Mouse (Mus musculus) heart, embryonic 12.5 days (tissue): ENCODE data around the gene Gm16429. TPM values are rescaled to one million over a fixed set of nuclear protein-coding genes. Genes with fewer than 3 reads are reported as not detected.
"Not testable (repeated sequence)": the region's sequence is repeated elsewhere in the genome, so short reads cannot be mapped to it uniquely, and the experiment has no call there.

Experiments used
- ATAC-seq: fragments of 200-750 bp; cut with Nextera tagmentation; 2 replicates; pipeline ENCODE4 v1.8.0; 2017; ENCODE audit warnings: moderate TSS enrichment, moderate library complexity; ENCODE audit not compliant: insufficient number of reproducible peaks, low FRiP score
- H3K27ac ChIP-seq: fragments of 300-500 bp; sonication (generic); 2 replicates; pipeline ENCODE4 v1.5.1; 2016; ENCODE audit warnings: mild to moderate bottlenecking, moderate library complexity; ENCODE audit not compliant: poor library complexity, severe bottlenecking
- H3K27me3 ChIP-seq: fragments of 300-500 bp; sonication (generic); replicated peaks from 2 replicates; pipeline ENCODE4 v1.6.1; 2016; ENCODE audit warnings: mild to moderate bottlenecking, moderate library complexity
- H3K36me3 ChIP-seq: fragments of 300-500 bp; sonication (generic); 2 replicates; pipeline ENCODE4 v1.6.1; 2016; ENCODE audit warnings: mild to moderate bottlenecking, moderate library complexity
- H3K4me1 ChIP-seq: fragments of 300-500 bp; sonication (generic); replicated peaks from 2 replicates; pipeline ENCODE4 v1.6.1; 2016; ENCODE audit warnings: mild to moderate bottlenecking
- H3K4me2 ChIP-seq: fragments of 300-500 bp; sonication (generic); 2 replicates; pipeline ENCODE4 v1.6.1; 2016; ENCODE audit warnings: mild to moderate bottlenecking, moderate library complexity
- H3K4me3 ChIP-seq: fragments of 300-500 bp; sonication (generic); 2 replicates; pipeline ENCODE4 v1.5.1; 2016; ENCODE audit warnings: mild to moderate bottlenecking
- H3K9ac ChIP-seq: fragments of 300-500 bp; sonication (generic); 2 replicates; pipeline ENCODE4 v1.6.1; 2016; ENCODE audit warnings: mild to moderate bottlenecking, moderate library complexity
- H3K9me3 ChIP-seq: fragments of 300-500 bp; sonication (generic); replicated peaks from 2 replicates; pipeline ENCODE4 v1.6.1; 2016; ENCODE audit warnings: mild to moderate bottlenecking, moderate library complexity
- WGBS: fragments of 180-500 bp; shearing (Covaris S2); methylation state at CpG from one replicate; pipeline ENCODE4 v1.1.7; 2016; 5-methylcytosine and 5-hydroxymethylcytosine counted together
- polyA plus RNA-seq: library from polyadenylated mRNA; unstranded; fragments of >200 nt; fragmentation: Nextera tagmentation; extraction: Ambion mirVana; gene quantifications from 2 replicates; pipeline ENCODE4 v1.2.1, GENCODE M21; 2016

The Gm16429 gene
- not detected in 2 replicates for polyA plus RNA-seq

DNA sequence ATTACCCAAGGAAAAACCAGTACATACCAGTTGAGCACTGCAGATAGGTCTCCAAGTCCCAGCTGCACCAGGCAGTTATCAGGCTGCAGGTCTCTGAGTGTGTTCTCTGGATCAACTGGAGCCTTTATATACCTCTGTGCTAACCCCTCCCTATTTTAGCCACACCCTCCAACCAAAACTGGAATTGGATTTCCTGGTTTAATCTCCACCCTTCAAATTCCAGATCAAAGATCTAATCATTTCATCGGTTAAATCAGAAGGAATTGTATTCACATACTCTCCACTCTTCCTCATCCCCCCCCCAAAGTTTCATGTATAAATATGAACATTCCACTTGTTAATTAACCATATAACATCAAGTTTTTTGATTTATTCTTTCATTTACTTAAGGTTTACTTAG is at the start of gene Gm16429:
Gm16429 (minus strand) TSS at position 101 of the 400 bp plus-strand sequence.
- not testable (repeated sequence) for ATAC-seq

More for the DNA sequence above, at the start of gene Gm16429:
- not testable (repeated sequence) for H3K4me2 ChIP-seq, H3K4me1 ChIP-seq, H3K9ac ChIP-seq, H3K9me3 ChIP-seq, H3K4me3 ChIP-seq, H3K36me3 ChIP-seq, H3K27ac ChIP-seq, H3K27me3 ChIP-seq
- no CpG with 5 or more reads among the region's 1 CpGs for WGBS

Other genes starting within 250 kb of the Gm16429 start
- not detected in 2 replicates for gene Gm7792, start 85.3 kb downstream of the Gm16429 start, polyA plus RNA-seq
- gene BC061212, start 141.5 kb upstream of the Gm16429 start, polyA plus RNA-seq: not detected in 2 replicates
- gene Gm6351, start 147.3 kb upstream of the Gm16429 start, polyA plus RNA-seq: not detected in 2 replicates